In genomic region chr15:91772041-91772440, GRCm38 (mm10) we compare ENCODE assay signal across 18 mouse cellular contexts.
"Had no signal": no experiment of that assay in that cellular context is flagged by ENCODE, and none has a peak within 500 bp of the region (broad histone marks: within the 10 kb centered on the region; RNA-seq: fewer than 3 reads in every experiment).

No protein-coding gene starts in this region.

- DNase-seq: lung, adult 18-20 months; lung, embryonic 14.5 days; lung, postnatal 10 days; lung, postnatal 4 days; midbrain, embryonic 14.5 days; retina, postnatal 1 day; right cerebral cortex, adult 18-20 months; right cerebral cortex, postnatal 25 days; right cerebral cortex, postnatal 4 days; spleen, adult 18-20 months; thymus, adult 18-20 months; thymus, postnatal 14 days; thymus, postnatal 36 days had no signal

- H3K4me1 ChIP-seq: neural tube, embryonic 13.5 days; neural tube, embryonic 15.5 days had no signal

- H3K27me3 ChIP-seq: midbrain, embryonic 12.5 days; neural tube, embryonic 13.5 days; neural tube, embryonic 15.5 days had no signal

- H3K4me3 ChIP-seq: midbrain, embryonic 10.5 days; midbrain, embryonic 12.5 days; myocyte; neural tube, embryonic 13.5 days; neural tube, embryonic 15.5 days had no signal

- H3K36me3 ChIP-seq: midbrain, embryonic 10.5 days; midbrain, embryonic 12.5 days; neural tube, embryonic 13.5 days; neural tube, embryonic 15.5 days had no signal

- H3K9me3 ChIP-seq: midbrain, embryonic 10.5 days; midbrain, embryonic 12.5 days; neural tube, embryonic 13.5 days; neural tube, embryonic 15.5 days had no signal

- H3K27ac ChIP-seq: midbrain, embryonic 10.5 days; midbrain, embryonic 12.5 days; neural tube, embryonic 13.5 days; neural tube, embryonic 15.5 days had no signal

- H3K9ac ChIP-seq: lung, embryonic 14.5 days; midbrain, embryonic 12.5 days; neural tube, embryonic 13.5 days; neural tube, embryonic 15.5 days had no signal
